Mouse (Mus musculus) forebrain, embryonic 10.5 days (tissue): ENCODE results near the gene Elof1. TPM values are rescaled to one million over a fixed set of nuclear protein-coding genes. Genes with fewer than 3 reads are reported as not detected.
"Not testable (repeated sequence)": the region's sequence is repeated elsewhere in the genome, so short reads cannot be mapped to it uniquely, and the experiment has no call there.

ENCODE experiments used
- DNase-seq: peaks from one replicate; pipeline ENCODE4 v3.0.0-alpha.2; 2017; ENCODE audit warnings: low spot score; ENCODE audit errors: extremely low spot score
- H3K27ac ChIP-seq: fragments of 300-500 bp; sonication (generic); 2 replicates; pipeline ENCODE4 v1.5.1; 2016; ENCODE audit warnings: mild to moderate bottlenecking
- H3K27me3 ChIP-seq: fragments of 300-500 bp; sonication (generic); 2 replicates; pipeline ENCODE4 v1.6.1; 2016; ENCODE audit warnings: mild to moderate bottlenecking; ENCODE audit not compliant: poor library complexity, severe bottlenecking
- H3K36me3 ChIP-seq: fragments of 300-500 bp; sonication (generic); replicated peaks from 2 replicates; pipeline ENCODE4 v1.6.1; 2016; ENCODE audit warnings: mild to moderate bottlenecking, moderate library complexity
- H3K4me1 ChIP-seq: fragments of 300-500 bp; sonication (generic); 2 replicates; pipeline ENCODE4 v1.6.1; 2016
- H3K4me3 ChIP-seq: fragments of 300-500 bp; sonication (generic); 2 replicates; pipeline ENCODE4 v1.5.1; 2016; ENCODE audit warnings: mild to moderate bottlenecking, moderate library complexity
- H3K9me3 ChIP-seq: fragments of 300-500 bp; sonication (generic); 2 replicates; pipeline ENCODE4 v1.6.1; 2016; ENCODE audit warnings: mild to moderate bottlenecking, moderate library complexity
- WGBS: fragments of 180-500 bp; shearing (Covaris S2); methylation state at CpG from one replicate; pipeline ENCODE4 v1.1.7; 2016; 5-methylcytosine and 5-hydroxymethylcytosine counted together
- polyA plus RNA-seq: library from polyadenylated mRNA; unstranded; fragments of >200 nt; fragmentation: Nextera tagmentation; extraction: Ambion mirVana; gene quantifications from 2 replicates; pipeline ENCODE4 v1.2.1, GENCODE M21; 2016

Elof1 gene
- polyA plus RNA-seq, 1 experiment from 2014 or later = 254 TPM

DNA sequence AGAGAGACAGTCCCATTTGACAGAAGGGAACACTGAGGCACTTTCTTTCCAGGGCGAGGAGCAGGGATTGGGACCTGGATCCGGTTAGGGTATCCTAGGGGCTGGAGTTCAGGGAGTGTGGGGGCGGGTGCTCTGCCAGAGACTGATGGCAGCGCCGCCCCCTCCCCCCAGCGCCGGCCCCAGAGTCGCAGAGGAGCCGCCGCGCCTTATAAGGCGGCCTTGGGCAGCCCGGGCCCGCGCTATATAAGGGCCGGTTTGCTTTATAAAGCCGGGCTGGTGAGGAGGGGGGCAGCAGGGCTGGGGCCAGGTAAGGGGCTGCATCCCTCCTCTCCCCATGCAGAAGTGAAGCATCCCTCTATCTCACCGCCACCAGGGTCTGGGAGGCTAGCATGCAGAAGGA is 17.1 kb downstream of the Elof1 start:
- 6% methylated on average over 18 of the region's 18 CpGs for WGBS
- Histone ChIP-seq H3K27ac (no peak overlapping the region), H3K4me1 (peaks cover 19% of the 10 kb centered on the region), H3K9me3 (no peaks in the 10 kb centered on the region), H3K4me3 (no peak overlapping the region), H3K27me3 (peaks cover 61% of the 10 kb centered on the region), H3K36me3 (no peaks in the 10 kb centered on the region)
- DNase-seq = no peak

DNA sequence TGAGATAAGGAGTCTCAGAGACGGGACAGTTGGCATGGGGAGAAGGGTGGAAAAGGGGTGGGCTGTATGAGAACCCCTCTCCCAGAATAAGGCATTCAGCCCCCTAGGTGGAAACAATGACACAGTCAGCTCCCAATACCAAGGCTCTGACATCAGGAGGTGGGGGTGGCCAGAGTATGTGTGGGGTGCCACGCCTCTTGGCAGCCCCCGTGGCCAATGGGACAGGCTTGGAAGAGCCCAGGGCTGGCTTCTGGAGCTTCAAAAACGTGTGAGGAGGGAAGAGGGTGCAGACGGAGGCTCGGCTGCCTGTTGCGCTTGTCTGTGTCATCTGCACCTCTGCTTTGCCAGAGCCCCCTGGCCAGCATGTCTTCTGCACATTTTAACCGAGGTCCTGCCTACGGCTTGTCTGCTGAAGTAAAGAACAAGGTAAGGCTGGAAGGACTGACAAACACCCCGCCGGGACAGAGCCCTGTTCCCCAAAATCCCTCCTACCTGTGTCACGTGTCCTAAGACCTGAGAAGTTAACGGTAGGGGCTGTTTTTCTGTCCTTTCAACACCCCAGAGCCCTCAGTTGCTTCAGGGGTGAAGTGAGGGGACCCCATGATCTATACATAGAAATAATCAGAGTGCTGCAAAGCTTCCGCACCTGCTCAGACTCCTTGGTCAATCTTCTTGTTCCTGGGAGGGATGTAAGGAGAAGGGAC is 17.8 kb downstream of the Elof1 start, which contains the start of gene Cnn1:
Gene Cnn1, plus strand, starts transcription at position 224 of the 704 bp plus-strand sequence.
- Histone ChIP-seq H3K27ac (no peak within 1 kb of the TSS), H3K36me3 (no peaks in the 10 kb centered on the region), H3K4me1 (peaks cover 19% of the 10 kb centered on the region), H3K27me3 (peaks cover 66% of the 10 kb centered on the region), H3K4me3 (no peak within 1 kb of the TSS; the same call in 1 of the 2 replicates), H3K9me3 (no peaks in the 10 kb centered on the region)
- WGBS = 8% methylated on average over 14 of the region's 14 CpGs
- no peak for DNase-seq

DNA sequence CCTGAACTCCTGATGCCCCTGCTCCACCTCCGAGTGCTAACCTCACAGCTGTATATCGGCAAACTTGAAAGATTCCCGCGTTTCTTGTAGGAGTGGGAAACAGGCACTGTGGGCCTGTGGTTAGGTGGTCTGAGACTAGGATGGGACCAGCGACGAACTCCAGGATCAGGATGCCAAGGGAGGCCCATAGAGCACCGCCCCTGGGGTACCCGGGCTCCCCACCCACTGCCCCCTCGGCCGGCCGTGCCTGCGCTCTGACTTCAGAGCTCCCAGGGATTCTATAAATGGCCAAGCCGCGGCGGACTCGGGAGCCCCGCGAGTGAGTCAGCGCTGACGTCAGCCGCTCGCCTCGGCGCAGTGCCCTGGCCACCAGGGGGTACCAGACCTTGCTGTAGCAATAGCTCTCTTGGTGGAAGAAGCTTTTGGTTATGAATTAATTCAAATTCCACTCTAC is 21.1 kb downstream of the Elof1 start:
- H3K27me3 ChIP-seq = peaks cover 61% of the 10 kb centered on the region
- H3K9me3 ChIP-seq = no peaks in the 10 kb centered on the region
- H3K27ac ChIP-seq = peak overlapping the region; percentile 86
- peaks cover 19% of the 10 kb centered on the region for H3K4me1 ChIP-seq
- H3K36me3 ChIP-seq = no peaks in the 10 kb centered on the region
- peak; percentile 78 for DNase-seq
- H3K4me3 ChIP-seq = peak overlapping the region; percentile 55
- WGBS = 5% methylated on average over 24 of the region's 24 CpGs

DNA sequence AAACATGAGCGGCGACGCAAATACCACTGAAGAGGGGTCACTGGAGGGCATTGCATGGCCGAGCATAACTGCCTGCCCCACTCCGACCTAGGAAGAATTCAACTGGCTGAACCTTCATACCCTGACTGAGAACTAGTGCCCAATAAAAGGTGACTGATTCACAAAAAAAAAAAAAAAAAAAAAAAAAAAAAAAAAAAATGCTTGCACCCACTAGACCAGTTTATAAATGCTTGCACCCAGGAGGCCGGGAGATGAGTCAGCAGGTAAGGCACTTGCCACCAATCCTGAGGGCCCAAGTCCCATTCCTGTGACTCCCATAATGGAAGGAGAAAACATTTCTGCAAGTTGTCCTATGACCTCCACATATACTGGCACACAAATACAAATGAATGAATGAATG is 24.2 kb downstream of the Elof1 start:
- H3K27ac ChIP-seq = no peak overlapping the region
- no peak overlapping the region for H3K4me3 ChIP-seq
- peaks cover 7% of the 10 kb centered on the region; the same call in 1 of the 2 replicates for H3K4me1 ChIP-seq
- DNase-seq = no peak
- H3K27me3 ChIP-seq = peaks cover 30% of the 10 kb centered on the region
- no peaks in the 10 kb centered on the region for H3K9me3 ChIP-seq
- WGBS = 90% methylated on average over 6 of the region's 6 CpGs
- H3K36me3 ChIP-seq = no peaks in the 10 kb centered on the region

DNA sequence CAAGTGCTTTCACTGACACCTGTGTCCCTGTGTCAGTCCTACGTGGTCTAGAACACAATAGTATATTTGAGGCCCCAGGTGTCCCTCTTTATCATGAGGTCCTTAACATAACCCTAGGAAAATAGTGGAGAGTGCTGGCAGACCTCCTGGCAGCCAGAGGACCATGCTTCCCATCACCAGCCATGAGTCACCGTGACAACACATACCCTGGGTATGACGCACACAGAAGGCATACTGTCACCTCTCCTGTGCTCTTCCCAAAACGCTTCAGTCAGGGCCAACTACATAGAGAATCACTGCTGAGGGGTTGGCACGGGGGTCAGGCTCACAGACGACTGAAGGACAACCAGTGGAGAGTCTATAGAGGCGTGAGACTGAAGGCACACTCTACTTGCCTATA is 27.0 kb downstream of the Elof1 start:
- Histone ChIP-seq H3K36me3 (no peaks in the 10 kb centered on the region), H3K4me1 (peaks cover 7% of the 10 kb centered on the region), H3K27ac (no peak overlapping the region), H3K27me3 (peaks cover 11% of the 10 kb centered on the region), H3K9me3 (no peaks in the 10 kb centered on the region), H3K4me3 (no peak overlapping the region)
- 90% methylated on average over 7 of the region's 7 CpGs for WGBS
- DNase-seq = no peak

DNA sequence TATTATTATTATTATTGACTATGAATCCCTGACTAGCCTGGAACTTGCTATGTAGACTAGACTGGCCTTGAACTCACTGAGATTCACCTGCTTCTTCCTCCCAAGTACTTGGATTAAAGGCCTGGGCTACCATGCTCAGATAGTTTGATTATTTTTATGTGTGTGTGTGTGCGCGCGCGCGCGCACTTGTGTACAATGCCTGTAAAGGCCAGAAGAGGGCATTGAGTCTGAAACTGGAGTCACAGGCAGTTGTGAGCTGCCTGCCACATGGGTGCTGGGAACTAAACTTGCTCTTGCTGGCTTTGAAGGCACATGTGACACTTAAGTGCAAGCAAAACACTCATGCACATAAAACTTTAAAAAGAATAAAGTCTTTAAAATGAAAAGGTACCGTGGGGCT is 27.7 kb downstream of the Elof1 start:
- Histone ChIP-seq H3K4me3 (no peak overlapping the region), H3K36me3 (no peaks in the 10 kb centered on the region)
- no peak for DNase-seq

DNA sequence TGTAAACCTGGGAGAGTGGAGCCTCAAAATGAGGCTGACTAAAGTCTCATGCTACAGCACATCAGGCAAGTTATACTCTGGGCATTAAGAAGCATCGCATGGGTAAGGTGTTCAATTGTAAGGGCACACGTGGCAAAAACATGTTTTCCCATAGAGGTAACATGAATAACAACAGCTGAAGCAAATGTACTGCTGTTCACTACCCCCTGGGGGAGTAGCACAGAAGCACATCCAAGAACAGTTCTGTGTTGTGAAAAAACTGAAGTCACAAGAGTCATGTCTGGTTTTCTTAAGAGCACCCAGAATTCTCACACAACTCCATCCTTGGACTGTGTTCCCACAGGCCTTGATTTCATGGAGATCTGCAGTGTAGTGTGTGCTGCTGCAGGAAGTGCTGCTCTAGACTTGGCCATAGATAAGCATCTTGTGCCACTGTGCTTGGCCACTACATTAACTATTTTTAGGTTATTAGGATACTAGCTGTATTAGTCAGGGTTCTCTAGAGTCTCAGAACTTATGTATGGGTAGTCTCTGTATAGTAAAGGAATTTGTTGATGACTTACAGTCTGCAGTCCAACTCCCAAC is 29.8 kb downstream of the Elof1 start:
- no peaks in the 10 kb centered on the region for H3K9me3 ChIP-seq
- 80% methylated on average over 2 of the region's 2 CpGs for WGBS
- H3K4me1 ChIP-seq = peaks cover 13% of the 10 kb centered on the region
- peaks cover 6% of the 10 kb centered on the region for H3K36me3 ChIP-seq
- no peaks in the 10 kb centered on the region for H3K27me3 ChIP-seq
- no peak overlapping the region for H3K27ac ChIP-seq
- DNase-seq = no peak
- no peak overlapping the region for H3K4me3 ChIP-seq

More for the DNA sequence above, 27.7 kb downstream of the Elof1 start:
- WGBS = 94% methylated on average over 7 of the region's 7 CpGs
- Histone ChIP-seq H3K4me1 (peaks cover 13% of the 10 kb centered on the region), H3K9me3 (no peaks in the 10 kb centered on the region), H3K27ac (no peak overlapping the region), H3K27me3 (peaks cover 5% of the 10 kb centered on the region; the same call in 1 of the 2 replicates)

DNA sequence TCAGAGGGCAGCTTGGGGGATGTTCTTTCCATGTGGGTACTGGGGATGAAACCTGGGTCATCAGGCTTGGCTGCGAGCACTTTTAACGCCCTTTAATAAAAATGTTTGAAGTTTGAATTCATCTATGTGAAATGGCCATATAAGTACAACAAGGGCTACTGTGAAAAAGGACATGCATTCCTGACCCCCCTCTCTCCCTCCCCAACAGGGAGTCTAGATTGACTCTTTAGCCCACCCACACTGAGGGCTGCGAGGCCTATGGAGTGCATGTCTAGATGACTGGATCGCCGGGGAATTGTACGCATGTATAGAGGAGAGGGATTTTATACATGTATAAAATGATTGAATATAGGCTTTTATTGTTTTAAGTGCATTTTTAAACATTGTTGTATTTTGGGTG is 31.0 kb downstream of the Elof1 start:
- Histone ChIP-seq H3K27ac (peak overlapping the region; percentile 84; the same call in 1 of the 2 replicates), H3K27me3 (no peaks in the 10 kb centered on the region), H3K4me3 (peak overlapping the region; percentile 87), H3K36me3 (peaks cover 9% of the 10 kb centered on the region), H3K9me3 (no peaks in the 10 kb centered on the region), H3K4me1 (peaks cover 13% of the 10 kb centered on the region)
- no peak for DNase-seq
- WGBS = 89% methylated on average over 6 of the region's 6 CpGs

DNA sequence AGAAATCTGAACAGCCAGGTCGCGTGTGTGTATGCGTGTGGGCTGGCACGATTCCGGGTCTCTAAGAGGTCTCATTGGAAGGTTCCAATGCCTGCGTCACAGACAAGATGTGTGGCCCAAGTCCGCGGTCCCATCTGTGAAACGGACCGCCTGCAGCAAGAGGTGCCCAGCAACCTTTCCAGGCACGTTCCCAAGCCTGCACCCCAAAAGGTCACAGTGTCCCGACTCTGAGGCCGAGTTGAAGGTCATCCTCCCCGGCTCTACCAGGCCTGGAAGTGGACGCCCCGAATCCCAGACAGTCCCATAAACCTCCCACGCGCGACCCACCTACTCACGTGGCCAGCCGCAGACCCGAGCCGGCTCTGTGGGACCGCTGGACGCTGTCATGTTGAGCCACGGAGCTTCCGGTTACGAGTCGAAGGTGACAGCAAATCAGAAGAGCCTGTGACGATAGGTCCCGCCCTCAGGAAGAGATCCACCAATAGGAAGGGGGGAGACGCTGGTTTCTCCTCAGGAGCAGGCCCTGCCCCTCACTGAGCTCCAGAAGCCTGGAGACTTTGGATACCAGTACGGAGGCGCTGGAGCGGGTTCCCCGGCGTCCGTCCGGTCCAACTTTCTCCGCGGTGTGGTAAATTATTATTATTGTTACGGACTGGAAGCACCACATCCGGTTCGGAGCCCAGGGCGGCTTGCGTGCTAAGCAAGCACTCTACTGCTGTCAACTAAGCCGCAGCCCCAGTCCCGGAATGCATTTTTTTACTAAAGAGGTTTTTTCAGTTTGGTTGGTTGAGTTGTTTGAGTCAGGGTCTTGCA is 31.7 kb downstream of the Elof1 start, which contains the start of gene Ecsit:
Gene Ecsit, minus strand, starts transcription at position 417 of the 813 bp plus-strand sequence.
- H3K27ac ChIP-seq = peak within 1 kb of the TSS; percentile 84
- peaks cover 13% of the 10 kb centered on the region for H3K4me1 ChIP-seq
- H3K36me3 ChIP-seq = peaks cover 12% of the 10 kb centered on the region

DNA sequence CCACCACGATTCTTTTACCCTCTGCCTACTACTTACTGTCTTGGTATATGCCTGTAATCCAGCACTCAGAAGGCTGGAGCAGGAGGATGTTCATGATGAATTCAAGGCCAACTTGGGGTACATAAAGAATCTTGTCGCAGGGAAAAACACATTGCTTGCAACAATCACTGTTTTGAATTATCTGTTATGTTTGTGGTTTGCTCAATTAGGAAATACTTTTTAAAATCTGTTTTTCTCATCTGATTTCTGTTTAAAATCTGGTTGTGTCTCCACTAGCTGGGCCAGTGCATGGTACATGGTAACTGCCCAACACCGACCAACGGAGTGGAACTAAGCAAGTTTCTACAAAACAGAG is 32.3 kb downstream of the Elof1 start:
- H3K27me3 ChIP-seq = no peaks in the 10 kb centered on the region
- no peak for DNase-seq
- peak overlapping the region; percentile 84 for H3K27ac ChIP-seq
- peaks cover 17% of the 10 kb centered on the region for H3K36me3 ChIP-seq
- WGBS = 36% methylated on average over 4 of the region's 4 CpGs
- H3K4me1 ChIP-seq = peaks cover 13% of the 10 kb centered on the region
- H3K4me3 ChIP-seq = peak overlapping the region; percentile 87
- no peaks in the 10 kb centered on the region for H3K9me3 ChIP-seq

More for the DNA sequence above, 31.7 kb downstream of the Elof1 start, which contains the start of gene Ecsit:
- peak; percentile 93 for DNase-seq
- Histone ChIP-seq H3K27me3 (no peaks in the 10 kb centered on the region), H3K9me3 (no peaks in the 10 kb centered on the region), H3K4me3 (peak within 1 kb of the TSS; percentile 87)
- WGBS = under 1% methylated on average over 48 of the region's 48 CpGs

DNA sequence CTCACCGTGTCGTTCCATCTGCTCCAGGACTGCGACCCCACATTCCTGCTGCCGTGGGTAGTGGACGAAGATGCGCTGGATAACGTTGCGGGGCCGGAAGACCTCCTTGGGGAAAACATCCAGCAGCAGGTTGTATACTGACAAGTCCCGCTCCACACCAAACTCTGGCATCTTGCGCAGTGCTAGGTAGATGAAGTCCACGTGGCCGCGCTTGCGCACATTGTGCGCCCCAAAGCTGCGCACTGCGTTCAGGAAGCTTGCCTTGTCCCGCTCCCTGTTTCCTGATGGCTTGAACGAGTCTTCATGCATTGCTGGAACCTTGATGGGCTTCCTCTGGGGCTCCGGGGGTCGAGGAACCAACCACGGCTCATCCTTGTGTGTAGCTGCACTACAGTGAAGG is 40.7 kb downstream of the Elof1 start:
- H3K36me3 ChIP-seq = peaks cover 49% of the 10 kb centered on the region
- 95% methylated on average over 23 of the region's 23 CpGs for WGBS

DNA sequence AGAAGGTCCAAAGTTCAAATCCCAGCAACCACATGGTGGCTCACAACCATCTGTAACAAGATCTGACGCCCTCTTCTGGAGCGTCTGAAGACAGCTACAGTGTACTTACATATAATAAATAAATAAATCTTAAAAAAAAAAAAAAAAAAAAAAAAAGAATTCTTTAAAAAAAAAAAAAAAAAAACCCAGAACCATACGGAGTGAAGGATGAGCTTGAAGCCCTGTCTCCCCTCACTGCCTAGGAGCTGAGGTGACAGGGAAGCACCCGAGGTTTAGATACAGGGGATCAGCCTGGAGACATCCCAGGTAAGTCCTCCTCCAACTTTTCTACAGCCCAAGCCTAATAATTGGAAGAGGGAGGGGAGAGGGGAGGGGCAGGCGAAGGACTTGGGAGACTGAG is 41.2 kb downstream of the Elof1 start:
- H3K27ac ChIP-seq, H3K9me3 ChIP-seq, H3K4me3 ChIP-seq, DNase-seq, H3K27me3 ChIP-seq: not testable (repeated sequence)
- 83% methylated on average over 5 of the region's 5 CpGs for WGBS
- H3K4me1 ChIP-seq = peaks cover 10% of the 10 kb centered on the region
- peaks cover 49% of the 10 kb centered on the region for H3K36me3 ChIP-seq

More for the DNA sequence above, 40.7 kb downstream of the Elof1 start:
- H3K27me3 ChIP-seq = no peaks in the 10 kb centered on the region
- H3K27ac ChIP-seq = no peak overlapping the region
- no peak overlapping the region for H3K4me3 ChIP-seq
- no peaks in the 10 kb centered on the region for H3K9me3 ChIP-seq
- peaks cover 10% of the 10 kb centered on the region for H3K4me1 ChIP-seq
- no peak for DNase-seq
